Mouse (Mus musculus): ENCODE data around the gene Pja2.

- TF ChIP-seq POLR2A (IDR thresholded peaks at IDR 0.05; ENCODE audit: insufficient read depth, low read depth, low read length), result no peak
- no peak for TF ChIP-seq CTCF (IDR thresholded peaks at IDR 0.05; ENCODE audit: insufficient read depth, low read depth, low read length)
Measured at GRCm38 (mm10) chr17:64363694-64364093, 32.0 kb upstream of the Pja2 start.

Measured in olfactory bulb, adult 2 months (tissue).